15 mouse cellular contexts compared by ENCODE assay signal in the genomic region with DNA sequence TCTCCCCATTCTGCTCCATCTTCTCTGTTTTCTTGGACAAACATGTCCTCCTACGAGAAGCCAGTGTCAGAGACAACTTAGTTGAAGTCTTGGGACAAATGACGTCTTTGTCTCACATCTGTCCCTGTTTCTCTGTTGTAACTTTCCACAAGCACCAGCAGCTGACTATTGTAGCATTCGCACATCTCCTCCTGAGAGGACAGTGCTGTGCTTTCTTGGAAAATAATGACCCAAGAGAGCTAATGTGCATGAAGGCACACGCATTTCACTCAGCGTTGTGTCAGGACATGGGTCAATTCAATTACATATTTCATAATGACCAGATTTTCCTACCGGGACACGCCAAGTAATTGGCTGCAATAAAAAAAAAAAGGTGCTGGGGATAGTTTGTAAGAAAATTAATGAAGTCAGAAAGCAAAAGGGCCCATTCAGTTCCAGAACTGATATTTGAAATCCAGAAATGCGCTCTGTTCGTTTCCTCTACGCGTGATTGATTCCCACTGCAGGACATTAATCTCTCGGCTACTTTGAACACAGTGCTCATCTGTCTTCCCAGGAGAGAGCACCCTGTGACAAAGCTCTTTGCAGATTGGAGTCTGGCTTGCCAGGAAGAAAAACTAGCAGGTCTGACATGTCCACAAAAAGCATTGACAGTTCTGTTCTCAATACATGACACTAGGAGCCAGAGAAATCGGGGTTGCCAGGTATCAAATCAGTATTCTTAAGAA.
DNase-seq lines count a peak whose midpoint lies in the region; ATAC-seq lines count a peak whose summit lies in the region.
"Had no signal": no experiment of that assay in that cellular context is flagged by ENCODE, and none has a peak within 500 bp of the region (broad histone marks: within the 10 kb centered on the region; RNA-seq: fewer than 3 reads in every experiment).

No protein-coding gene starts in this region.

- 0 out of 2 replicates have a peak, but pooled peaks have one; percentile 16 for ATAC-seq in frontal cortex, adult (ENCODE audit: low TSS enrichment)
- ATAC-seq in midbrain, embryonic 11.5 days (ENCODE audit: low FRiP score): no peak
- ATAC-seq in midbrain, embryonic 13.5 days: no peak
- ATAC-seq in hindbrain, embryonic 13.5 days (ENCODE audit: low FRiP score): peak; percentile 61; the same call in 1 of the 2 replicates
- ATAC-seq: forebrain, embryonic 14.5 days; liver, postnatal 0 days had no signal

- H3K4me1 ChIP-seq in midbrain, embryonic 11.5 days (ENCODE audit: control insufficient read depth, insufficient read depth, low read length): peaks cover 2% of the 10 kb centered on the region; the same call in 1 of the 2 replicates
- peaks cover 8% of the 10 kb centered on the region for H3K4me1 ChIP-seq in midbrain, embryonic 13.5 days (replicated peaks)
- H3K4me1 ChIP-seq in hindbrain, embryonic 13.5 days (replicated peaks): peaks cover 16% of the 10 kb centered on the region
- H3K4me1 ChIP-seq: kidney, embryonic 15.5 days had no signal

- no peak overlapping the region for H3K9ac ChIP-seq in midbrain, embryonic 11.5 days (ENCODE audit: low read length)
- no peak overlapping the region for H3K9ac ChIP-seq in midbrain, embryonic 13.5 days (replicated peaks)
- no peak overlapping the region for H3K9ac ChIP-seq in hindbrain, embryonic 13.5 days
- H3K9ac ChIP-seq: kidney, embryonic 15.5 days; liver, postnatal 0 days had no signal

- H3K4me2 ChIP-seq in midbrain, embryonic 11.5 days: no peak overlapping the region
- no peak overlapping the region for H3K4me2 ChIP-seq in midbrain, embryonic 13.5 days (replicated peaks)
- no peak overlapping the region for H3K4me2 ChIP-seq in hindbrain, embryonic 13.5 days
- H3K4me2 ChIP-seq: kidney, embryonic 15.5 days had no signal

- H3K36me3 ChIP-seq in midbrain, embryonic 11.5 days (ENCODE audit: control insufficient read depth, insufficient read depth, low read length): no peaks in the 10 kb centered on the region
- H3K36me3 ChIP-seq in midbrain, embryonic 13.5 days: no peaks in the 10 kb centered on the region
- no peaks in the 10 kb centered on the region for H3K36me3 ChIP-seq in hindbrain, embryonic 13.5 days
- H3K36me3 ChIP-seq: kidney, embryonic 15.5 days had no signal

- no peak overlapping the region for H3K4me3 ChIP-seq in midbrain, embryonic 11.5 days (ENCODE audit: low read depth, low read length)
- no peak overlapping the region for H3K4me3 ChIP-seq in midbrain, embryonic 13.5 days (replicated peaks)
- no peak overlapping the region for H3K4me3 ChIP-seq in hindbrain, embryonic 13.5 days
- H3K4me3 ChIP-seq: kidney, embryonic 15.5 days had no signal

- H3K9me3 ChIP-seq in midbrain, embryonic 11.5 days (ENCODE audit: control insufficient read depth, low read length): no peaks in the 10 kb centered on the region
- no peaks in the 10 kb centered on the region for H3K9me3 ChIP-seq in midbrain, embryonic 13.5 days
- no peaks in the 10 kb centered on the region for H3K9me3 ChIP-seq in hindbrain, embryonic 13.5 days
- H3K9me3 ChIP-seq: kidney, embryonic 15.5 days had no signal

- no peak overlapping the region for H3K27ac ChIP-seq in midbrain, embryonic 11.5 days (ENCODE audit: low read depth, low read length)
- no peak overlapping the region for H3K27ac ChIP-seq in midbrain, embryonic 13.5 days
- peak overlapping the region; percentile 60; the same call in 1 of the 2 replicates for H3K27ac ChIP-seq in hindbrain, embryonic 13.5 days
- H3K27ac ChIP-seq: kidney, embryonic 15.5 days had no signal

- DNase-seq in frontal cortex, adult 2 months (ENCODE audit: extremely low spot score in 1 of 2, low spot score in 1 of 2): no peak
- peak; percentile 74 for DNase-seq in midbrain, embryonic 11.5 days (ENCODE audit: low spot score, missing footprints)
- DNase-seq in retina, embryonic 14.5 days (ENCODE audit: low spot score): peak; percentile 49
- no peak for DNase-seq in urinary bladder, adult 2 months (ENCODE audit: low spot score)
- DNase-seq: adrenal gland, adult 8-10 months; B cell, adult 2 months; cerebellum, adult 2 months; liver, postnatal 0 days; right cerebral cortex, adult 18-20 months; thymus, postnatal 36 days had no signal

- 70% methylated on average over 13 of the region's 13 CpGs for WGBS in midbrain, embryonic 11.5 days
- WGBS in midbrain, embryonic 13.5 days: 53% methylated on average over 13 of the region's 13 CpGs
- 23% methylated on average over 13 of the region's 13 CpGs for WGBS in hindbrain, embryonic 13.5 days

- H3K27me3 ChIP-seq in midbrain, embryonic 11.5 days (ENCODE audit: control insufficient read depth, insufficient read depth, low read length): no peaks in the 10 kb centered on the region
- no peaks in the 10 kb centered on the region for H3K27me3 ChIP-seq in midbrain, embryonic 13.5 days
- no peaks in the 10 kb centered on the region for H3K27me3 ChIP-seq in hindbrain, embryonic 13.5 days
- H3K27me3 ChIP-seq: kidney, embryonic 15.5 days had no signal

Comparison
In these comparisons a context has a peak if more than half of its experiments do, and no peak if none do; other contexts are left out.
1. ATAC-seq: peak in frontal cortex, adult (single experiment) and hindbrain, embryonic 13.5 days (single experiment); none in midbrain, embryonic 11.5 days (single experiment) and midbrain, embryonic 13.5 days (single experiment).
2. DNase-seq: peak in midbrain, embryonic 11.5 days (single experiment) and retina, embryonic 14.5 days (single experiment); none in frontal cortex, adult 2 months (0 of 2) and urinary bladder, adult 2 months (single experiment).